Mouse (Mus musculus): ENCODE measurements at regions not wholly inside any gene's neighbourhood (a gene's known extent, or its start where the extent isn't known, plus 50 kb on each side); places are given as distances from the start of the nearest gene placed in this dataset.

DNA sequence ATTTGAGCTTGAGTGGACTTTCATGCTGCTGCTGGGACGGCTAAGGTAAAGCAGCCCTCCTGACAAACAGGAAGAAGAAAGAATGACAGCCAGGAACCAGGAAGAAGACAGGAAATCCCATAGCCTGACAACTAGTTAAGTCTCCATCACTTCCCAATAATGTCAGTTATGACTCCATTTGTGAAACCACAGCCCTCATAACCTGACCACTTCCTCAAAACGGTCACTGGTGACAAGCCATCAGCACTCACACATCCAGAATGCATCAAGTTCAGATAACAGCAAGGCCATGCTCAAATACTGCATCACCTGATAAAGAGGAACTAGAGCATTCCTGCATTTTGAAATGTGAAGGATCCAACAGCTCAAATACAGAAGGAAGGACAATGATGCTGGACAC is 288.3 kb downstream of the Zfp706 start:
- Histone ChIP-seq H3K9me3 (no peaks in the 10 kb centered on the region), H3K27ac (no peak overlapping the region), H3K9ac (no peak overlapping the region), H3K27me3 (no peaks in the 10 kb centered on the region), H3K4me3 (no peak overlapping the region), H3K4me1 (peaks cover 6% of the 10 kb centered on the region), H3K36me3 (no peaks in the 10 kb centered on the region), H3K4me2 (no peak overlapping the region)
- 46% methylated on average over 2 of the region's 2 CpGs for whole genome bisulfite sequencing
- ATAC-seq (ENCODE audit: borderline replicate concordance, extremely low read depth, low FRiP score, low TSS enrichment), result no peak

DNA sequence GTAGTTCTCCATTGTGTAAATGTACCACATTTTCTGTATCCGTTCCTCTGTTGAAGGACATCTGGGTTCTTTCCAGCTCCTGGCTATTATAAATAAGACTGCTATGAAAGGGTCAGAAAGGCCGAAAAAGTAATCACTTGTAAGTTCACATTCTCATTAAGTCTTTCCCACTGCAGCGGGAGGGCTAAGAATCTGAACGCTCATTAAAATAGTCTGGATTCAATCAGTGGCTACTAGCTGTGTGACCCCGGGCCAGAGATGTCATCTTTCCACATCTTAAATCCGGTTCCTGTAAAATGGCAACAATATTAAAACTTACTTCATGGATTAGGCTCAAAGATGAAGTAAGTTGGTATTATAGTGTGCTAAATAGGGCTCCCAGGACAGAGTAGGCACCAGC is 289.7 kb downstream of the Zfp706 start:
- Histone ChIP-seq H3K27ac (no peak overlapping the region), H3K4me3 (no peak overlapping the region), H3K9me3 (no peaks in the 10 kb centered on the region), H3K27me3 (no peaks in the 10 kb centered on the region), H3K9ac (no peak overlapping the region), H3K4me1 (peaks cover 6% of the 10 kb centered on the region), H3K36me3 (no peaks in the 10 kb centered on the region), H3K4me2 (no peak overlapping the region)
- ATAC-seq (ENCODE audit: borderline replicate concordance, extremely low read depth, low FRiP score, low TSS enrichment), result no peak
- WGBS, result 82% methylated on average over 6 of the region's 6 CpGs

DNA sequence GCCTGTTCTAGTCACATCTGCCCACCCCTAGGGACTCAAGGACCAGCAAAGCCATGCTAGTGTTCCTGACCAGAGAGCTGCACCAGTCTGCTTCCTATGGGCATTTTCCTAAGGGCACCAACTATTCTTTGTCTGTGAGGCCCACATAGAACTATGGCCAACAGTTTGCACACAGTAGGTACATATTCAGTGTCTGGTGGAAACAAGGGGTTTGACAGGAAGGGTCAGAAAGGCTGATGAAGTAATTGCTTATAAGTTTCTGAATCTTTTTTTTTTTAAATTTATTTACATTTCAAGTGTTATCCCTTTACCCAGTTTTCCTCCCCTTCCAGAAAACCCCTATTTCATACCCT is 290.9 kb downstream of the Zfp706 start:
- peak overlapping the region; percentile 27 for H3K27ac ChIP-seq
- H3K27me3 ChIP-seq, result no peaks in the 10 kb centered on the region
- ATAC-seq (ENCODE audit: borderline replicate concordance, extremely low read depth, low FRiP score, low TSS enrichment), result no peak
- peak overlapping the region; percentile 49 for H3K4me2 ChIP-seq
- H3K9ac ChIP-seq, result peak overlapping the region; percentile 23; the same call in 1 of the 2 replicates
- peaks cover 6% of the 10 kb centered on the region for H3K4me1 ChIP-seq
- H3K4me3 ChIP-seq, result peak overlapping the region; percentile 38
- no peaks in the 10 kb centered on the region for H3K9me3 ChIP-seq
- H3K36me3 ChIP-seq, result no peaks in the 10 kb centered on the region

DNA sequence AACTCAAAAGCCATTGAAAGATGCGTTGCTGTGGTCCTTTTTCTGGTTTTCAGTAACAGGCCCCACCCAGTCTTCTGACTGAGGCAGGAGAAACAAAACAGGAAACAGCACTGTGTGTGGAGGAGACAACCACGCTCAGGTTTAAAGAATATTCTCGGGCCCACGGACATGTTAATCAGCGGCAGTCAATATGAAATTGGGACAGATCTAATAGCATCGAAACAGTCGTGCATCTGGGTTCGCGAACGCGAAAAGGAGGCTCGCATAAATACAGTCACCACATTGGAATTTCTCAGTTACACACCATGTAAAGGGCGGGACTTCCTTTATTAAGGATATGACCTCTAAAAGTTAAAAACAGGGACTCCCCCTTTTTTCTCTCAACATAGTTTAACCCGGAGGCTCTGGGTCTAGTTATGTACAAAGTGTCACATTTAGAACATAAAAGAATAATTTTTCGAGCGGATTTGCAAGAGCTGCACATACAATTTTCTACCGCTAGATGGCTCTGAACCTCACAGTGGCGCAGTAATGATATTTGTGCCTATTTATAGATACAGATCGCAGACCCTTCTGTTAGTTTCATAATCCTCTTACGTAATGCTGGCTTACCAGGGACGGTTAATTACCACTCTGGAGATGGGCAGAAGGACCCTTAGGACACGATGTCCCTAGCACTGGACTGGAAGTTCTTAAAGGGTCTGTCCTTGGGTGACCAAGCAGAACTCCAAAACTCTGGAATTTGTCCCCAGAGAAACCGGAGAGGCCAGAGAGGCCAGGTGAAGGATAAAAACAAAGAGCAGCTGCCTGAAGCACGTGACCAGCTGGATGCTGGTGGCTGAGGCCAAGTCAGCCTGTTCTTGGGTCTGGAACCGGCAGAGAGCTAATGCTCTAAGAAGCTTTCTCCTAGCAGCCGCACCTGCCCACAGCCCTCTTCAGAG is 291.6 kb downstream of the Zfp706 start:
- Histone ChIP-seq H3K4me3 (peak overlapping the region; percentile 38), H3K4me1 (peaks cover 6% of the 10 kb centered on the region), H3K27me3 (no peaks in the 10 kb centered on the region), H3K9me3 (no peaks in the 10 kb centered on the region), H3K9ac (peak overlapping the region; percentile 23; the same call in 1 of the 2 replicates), H3K36me3 (no peaks in the 10 kb centered on the region), H3K27ac (peak overlapping the region; percentile 27), H3K4me2 (peak overlapping the region; percentile 49)
- 7% methylated on average over 26 of the region's 26 CpGs for WGBS
- ATAC-seq (ENCODE audit: borderline replicate concordance, extremely low read depth, low FRiP score, low TSS enrichment), result peak; percentile 73; the same call in 1 of the 2 replicates

DNA sequence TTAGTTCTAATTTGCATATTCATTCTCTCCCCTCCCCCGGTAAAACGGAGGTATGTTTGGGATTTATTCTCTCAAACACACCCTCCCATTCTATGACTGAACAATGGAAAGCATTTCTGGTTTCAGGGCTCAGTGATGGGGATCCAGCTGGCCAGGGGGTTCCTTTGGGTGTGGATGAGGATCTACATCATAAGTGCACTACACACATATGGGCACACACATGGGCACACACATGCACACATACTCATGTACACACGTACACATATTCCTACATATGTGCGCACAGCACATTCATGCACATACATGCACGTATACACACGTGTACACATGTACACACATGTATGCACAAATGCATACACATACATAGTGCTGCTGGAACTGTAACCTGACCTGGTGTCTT is 292.4 kb downstream of the Zfp706 start:
- 91% methylated on average over 6 of the region's 6 CpGs for WGBS
- no peak for ATAC-seq (ENCODE audit: borderline replicate concordance, extremely low read depth, low FRiP score, low TSS enrichment)
- H3K9ac ChIP-seq, result no peak overlapping the region
- no peaks in the 10 kb centered on the region for H3K36me3 ChIP-seq
- H3K27ac ChIP-seq, result no peak overlapping the region
- peaks cover 6% of the 10 kb centered on the region for H3K4me1 ChIP-seq
- H3K27me3 ChIP-seq, result no peaks in the 10 kb centered on the region
- H3K4me3 ChIP-seq, result no peak overlapping the region
- H3K4me2 ChIP-seq, result no peak overlapping the region
- H3K9me3 ChIP-seq, result no peaks in the 10 kb centered on the region

DNA sequence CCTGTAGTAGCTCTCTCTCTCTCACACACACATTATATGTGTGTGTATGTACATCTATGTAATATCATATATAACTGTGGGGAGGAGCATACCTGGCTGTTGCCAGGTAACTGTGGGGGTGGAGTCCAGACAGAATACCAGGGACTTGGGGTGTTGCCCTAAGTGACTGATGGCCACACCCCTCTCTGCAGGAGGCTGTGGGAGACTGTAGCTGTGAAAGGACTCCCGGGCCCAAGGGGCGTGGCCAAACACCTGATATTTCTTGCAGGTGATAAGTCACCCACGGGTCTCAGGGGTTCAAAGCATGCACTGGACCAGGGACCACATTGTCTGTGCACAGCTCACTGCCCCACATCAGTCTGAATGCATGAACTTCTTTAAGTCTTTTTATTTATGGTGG is 297.8 kb downstream of the Zfp706 start:
- Histone ChIP-seq H3K4me2 (no peak overlapping the region), H3K4me3 (no peak overlapping the region), H3K27me3 (no peaks in the 10 kb centered on the region), H3K9me3 (no peaks in the 10 kb centered on the region), H3K9ac (no peak overlapping the region), H3K27ac (no peak overlapping the region), H3K4me1 (no peaks in the 10 kb centered on the region), H3K36me3 (no peaks in the 10 kb centered on the region)
- WGBS, result 51% methylated on average over 3 of the region's 3 CpGs
- ATAC-seq (ENCODE audit: borderline replicate concordance, extremely low read depth, low FRiP score, low TSS enrichment), result no peak; the same call in 1 of the 2 replicates

DNA sequence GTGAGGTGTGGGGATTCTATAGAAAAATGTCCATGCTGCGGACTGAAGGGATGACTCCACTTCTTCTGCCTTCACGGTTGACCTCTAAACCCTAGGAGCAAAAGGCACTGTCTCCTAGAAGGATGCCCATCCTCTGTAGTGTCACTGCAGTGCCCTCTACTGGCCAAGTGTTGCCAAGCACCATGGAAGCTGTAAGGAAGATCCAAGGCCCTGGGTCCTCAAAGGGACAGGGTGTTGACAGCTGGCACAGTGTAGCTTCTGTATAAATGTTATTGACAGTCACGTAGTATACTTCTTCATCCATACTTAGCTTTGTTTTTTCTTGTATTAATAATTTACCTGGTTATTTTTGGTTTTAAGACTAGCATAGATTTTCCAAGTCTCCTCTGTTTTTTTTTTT is 299.1 kb downstream of the Zfp706 start:
- H3K27ac ChIP-seq, result no peak overlapping the region
- H3K4me3 ChIP-seq, result no peak overlapping the region
- ATAC-seq (ENCODE audit: borderline replicate concordance, extremely low read depth, low FRiP score, low TSS enrichment), result no peak
- H3K4me2 ChIP-seq, result no peak overlapping the region
- no peaks in the 10 kb centered on the region for H3K36me3 ChIP-seq
- 5% methylated on average over 3 of the region's 3 CpGs for WGBS
- no peaks in the 10 kb centered on the region for H3K9me3 ChIP-seq
- H3K9ac ChIP-seq, result no peak overlapping the region
- no peaks in the 10 kb centered on the region for H3K4me1 ChIP-seq
- H3K27me3 ChIP-seq, result no peaks in the 10 kb centered on the region

DNA sequence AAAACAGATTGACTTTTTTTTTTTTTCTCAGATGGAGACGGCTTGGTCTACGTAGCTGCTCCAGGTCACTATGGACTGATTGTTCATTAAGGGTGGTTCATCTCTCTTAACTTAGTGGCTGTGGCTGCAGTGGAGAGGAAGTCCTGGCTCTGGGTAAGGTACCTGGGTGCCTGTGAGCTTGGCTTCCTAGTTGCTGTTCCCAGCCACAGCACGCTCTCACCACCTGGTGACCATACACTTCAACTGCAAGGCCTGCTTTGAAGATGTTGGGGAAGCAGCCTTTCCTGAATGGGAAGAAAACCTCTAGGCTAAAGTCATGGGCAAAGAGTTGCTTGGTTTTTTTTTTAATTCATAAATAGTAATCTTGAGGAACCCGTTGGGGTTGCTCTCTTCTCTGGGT is 301.6 kb downstream of the Zfp706 start:
- no peaks in the 10 kb centered on the region for H3K9me3 ChIP-seq
- H3K4me1 ChIP-seq, result no peaks in the 10 kb centered on the region
- H3K9ac ChIP-seq, result no peak overlapping the region
- no peaks in the 10 kb centered on the region for H3K36me3 ChIP-seq
- no peak for ATAC-seq (ENCODE audit: borderline replicate concordance, extremely low read depth, low FRiP score, low TSS enrichment)
- no peaks in the 10 kb centered on the region for H3K27me3 ChIP-seq
- no peak overlapping the region for H3K4me3 ChIP-seq
- H3K27ac ChIP-seq, result no peak overlapping the region
- 27% methylated on average over 4 of the region's 4 CpGs for WGBS
- no peak overlapping the region for H3K4me2 ChIP-seq

DNA sequence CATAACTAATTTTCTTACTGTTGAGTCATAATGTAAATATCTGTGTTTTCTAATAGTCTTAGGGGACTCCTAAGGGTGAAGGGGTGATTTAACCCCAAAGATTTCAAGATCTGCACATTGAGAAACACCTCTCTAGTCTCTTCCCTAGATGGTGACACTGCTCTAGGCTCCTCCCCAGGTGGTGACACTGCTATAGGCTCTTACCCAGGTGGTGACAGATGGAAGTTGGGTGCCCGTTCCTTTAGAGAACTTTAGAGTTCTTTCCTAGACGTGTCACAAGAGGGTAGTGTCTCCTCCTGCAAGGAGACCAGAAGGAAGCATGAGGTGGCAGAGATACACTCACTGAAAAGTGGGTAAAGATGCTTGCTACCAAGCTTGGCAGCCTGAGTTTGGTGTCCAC is 302.2 kb downstream of the Zfp706 start:
- no peak overlapping the region for H3K27ac ChIP-seq
- H3K9ac ChIP-seq, result no peak overlapping the region
- H3K4me2 ChIP-seq, result no peak overlapping the region
- H3K36me3 ChIP-seq, result no peaks in the 10 kb centered on the region
- no peaks in the 10 kb centered on the region for H3K4me1 ChIP-seq
- ATAC-seq (ENCODE audit: borderline replicate concordance, extremely low read depth, low FRiP score, low TSS enrichment), result no peak
- no peak overlapping the region for H3K4me3 ChIP-seq
- WGBS, result 18% methylated on average over 2 of the region's 2 CpGs
- no peaks in the 10 kb centered on the region for H3K27me3 ChIP-seq
- H3K9me3 ChIP-seq, result no peaks in the 10 kb centered on the region

DNA sequence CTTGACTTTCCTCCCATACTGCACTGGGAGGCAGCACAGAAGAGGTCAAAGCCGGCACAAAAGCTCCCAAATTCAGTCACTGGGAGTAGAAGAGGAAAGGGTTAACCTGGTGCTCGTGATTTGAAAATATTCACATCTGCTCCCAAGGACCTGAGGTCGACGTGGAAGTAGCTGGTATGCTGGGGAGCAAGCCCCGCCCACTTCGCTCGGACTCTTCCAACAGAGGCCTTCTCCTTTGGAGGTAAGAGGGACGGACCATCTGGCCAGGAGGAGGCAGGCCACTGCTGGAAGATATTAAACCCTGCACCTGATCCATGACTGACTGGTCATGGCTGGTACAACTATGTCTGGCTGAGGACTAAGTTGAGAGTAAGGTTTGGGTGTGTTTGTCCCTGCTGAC is 305.7 kb downstream of the Zfp706 start:
- H3K9me3 ChIP-seq, result no peaks in the 10 kb centered on the region
- no peak overlapping the region for H3K4me2 ChIP-seq
- no peaks in the 10 kb centered on the region for H3K27me3 ChIP-seq
- 35% methylated on average over 8 of the region's 8 CpGs for WGBS
- no peak for ATAC-seq (ENCODE audit: borderline replicate concordance, extremely low read depth, low FRiP score, low TSS enrichment)
- no peak overlapping the region for H3K9ac ChIP-seq
- H3K4me3 ChIP-seq, result no peak overlapping the region
- no peaks in the 10 kb centered on the region for H3K36me3 ChIP-seq
- no peak overlapping the region for H3K27ac ChIP-seq
- no peaks in the 10 kb centered on the region for H3K4me1 ChIP-seq

DNA sequence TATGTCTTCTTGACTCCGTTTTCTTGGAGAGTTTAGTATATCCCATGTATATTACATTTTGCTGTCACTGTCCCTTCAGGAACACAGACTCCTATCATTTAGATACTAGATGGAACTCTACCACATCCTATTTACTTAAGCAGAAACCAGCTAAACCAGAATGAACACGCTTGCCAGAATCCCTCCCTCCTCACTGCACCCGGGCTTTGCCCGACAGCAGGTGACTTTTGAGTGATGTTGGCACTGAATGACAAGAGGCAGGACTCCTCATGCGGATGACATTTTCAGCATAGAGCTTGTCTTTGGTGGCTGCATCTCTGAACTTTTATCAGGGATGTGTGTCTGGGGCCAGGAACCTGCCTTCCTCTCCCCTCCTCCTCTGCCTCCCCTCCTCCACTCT is 307.4 kb downstream of the Zfp706 start:
- ATAC-seq (ENCODE audit: borderline replicate concordance, extremely low read depth, low FRiP score, low TSS enrichment), result no peak
- no peak overlapping the region for H3K4me2 ChIP-seq
- no peak overlapping the region for H3K9ac ChIP-seq
- no peaks in the 10 kb centered on the region for H3K36me3 ChIP-seq
- 60% methylated on average over 5 of the region's 5 CpGs for WGBS
- no peaks in the 10 kb centered on the region for H3K4me1 ChIP-seq
- H3K27ac ChIP-seq, result no peak overlapping the region
- no peak overlapping the region for H3K4me3 ChIP-seq
- no peaks in the 10 kb centered on the region for H3K9me3 ChIP-seq
- no peaks in the 10 kb centered on the region for H3K27me3 ChIP-seq

DNA sequence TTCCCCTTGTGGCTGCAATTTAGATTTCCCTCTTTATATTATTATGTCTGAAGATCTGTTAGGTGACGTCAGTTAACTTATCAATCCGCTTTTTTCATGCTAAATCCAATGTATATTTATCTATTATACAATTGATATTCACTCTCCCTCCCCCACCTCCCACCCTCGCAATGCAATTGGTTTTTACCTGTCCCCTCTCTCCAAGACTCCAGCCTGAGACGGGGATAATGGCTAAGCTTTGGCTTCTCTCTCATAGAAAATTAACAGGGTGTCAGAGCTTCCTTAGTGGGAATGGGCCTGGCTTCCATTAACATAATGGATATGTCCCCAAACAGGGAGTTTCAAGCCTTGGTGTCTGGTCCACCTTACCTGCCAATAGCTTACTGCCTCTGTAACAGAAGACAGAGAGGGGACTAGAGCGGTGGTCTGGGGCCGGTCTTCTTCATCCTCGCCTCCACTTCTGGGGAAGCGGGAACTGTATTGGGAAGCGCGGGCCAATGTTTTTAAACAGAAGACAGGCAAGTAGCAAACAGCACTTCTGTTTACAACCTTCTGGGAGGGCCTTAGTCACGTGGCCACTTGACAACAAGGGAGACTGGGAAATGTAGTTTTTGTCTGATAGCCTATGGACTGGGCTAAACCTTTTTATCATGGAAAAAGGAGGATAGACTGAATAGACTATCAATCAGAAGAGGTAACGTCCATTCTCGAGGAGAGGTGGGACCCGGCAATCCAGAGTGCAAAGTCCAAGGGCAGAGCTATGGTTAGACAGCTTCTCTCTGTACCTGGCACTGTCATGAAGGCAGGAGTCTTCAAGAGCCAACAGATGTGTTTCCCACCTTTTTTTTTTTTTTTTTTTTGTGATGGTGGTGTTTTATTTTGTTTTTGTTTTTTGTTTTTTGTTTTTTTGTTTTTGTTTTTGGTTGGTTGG is 312.1 kb downstream of the Zfp706 start:
- no peaks in the 10 kb centered on the region for H3K36me3 ChIP-seq
- 25% methylated on average over 14 of the region's 14 CpGs for WGBS
- no peaks in the 10 kb centered on the region for H3K27me3 ChIP-seq
- H3K4me3 ChIP-seq, result peak overlapping the region; percentile 30
- no peak overlapping the region for H3K27ac ChIP-seq
- no peaks in the 10 kb centered on the region for H3K9me3 ChIP-seq
- H3K9ac ChIP-seq, result no peak overlapping the region
- no peaks in the 10 kb centered on the region for H3K4me1 ChIP-seq
- peak overlapping the region; percentile 45 for H3K4me2 ChIP-seq
- peak; percentile 76; the same call in 1 of the 2 replicates for ATAC-seq (ENCODE audit: borderline replicate concordance, extremely low read depth, low FRiP score, low TSS enrichment)

Data from lung, embryonic 15.5 days (tissue).